Mouse (Mus musculus) erythroblast, embryonic 14.5 days (primary cell): ENCODE results near the gene Ahcyl1.

ENCODE experiments used
- GATA1 ChIP-seq: IDR thresholded peaks from 2 replicates; pipeline ENCODE4 v1.6.1; 2012; ENCODE audit warnings: low read length, inconsistent platforms, mixed read lengths
- TAL1 ChIP-seq: IDR thresholded peaks from 3 replicates; pipeline ENCODE4 v1.6.1; 2012; ENCODE audit warnings: low read length, inconsistent platforms, mixed read lengths

GRCm38 (mm10) chr3:107730236-107730635 lies 33.9 kb upstream of the Ahcyl1 start:
- TF ChIP-seq GATA1 (no peak), TAL1 (no peak)
